Mouse (Mus musculus) stomach, postnatal 0 days (tissue): ENCODE measurements at regions not wholly inside any gene's neighbourhood (a gene's known extent, or its start where the extent isn't known, plus 50 kb on each side); places are given as distances from the start of the nearest gene placed in this dataset.

Experiments used
- CTCF ChIP-seq: IDR thresholded peaks from 2 replicates; pipeline ENCODE4 v1.5.1; 2016; ENCODE audit warnings: antibody characterized with exemption, low read depth, mild to moderate bottlenecking, moderate library complexity
- EP300 ChIP-seq: optimal IDR thresholded peaks from 2 replicates; pipeline ENCODE3; 2016; ENCODE audit warnings: antibody characterized with exemption

DNA sequence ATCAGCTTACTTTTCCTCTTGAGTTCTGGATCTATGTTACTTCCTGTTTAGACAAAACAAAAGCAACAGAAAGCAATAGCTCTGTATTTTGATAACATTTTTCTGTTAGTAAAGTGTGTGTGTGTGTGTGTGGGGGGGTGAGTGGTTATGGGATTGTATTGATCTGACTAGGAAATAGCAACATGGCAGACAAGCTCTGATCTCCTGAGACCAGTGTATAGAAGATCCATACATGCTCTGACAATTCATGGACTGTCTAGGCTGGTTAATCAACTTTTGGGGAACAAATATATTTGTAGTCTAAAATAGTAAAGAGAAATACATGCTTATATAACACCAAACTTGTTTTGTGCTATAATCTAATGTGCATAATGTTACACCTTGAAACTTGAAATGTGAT is 124.7 kb upstream of the Defb41 start:
- TF ChIP-seq CTCF: no peak
- no peak for TF ChIP-seq EP300
